Mouse (Mus musculus): Measurements from ENCODE around the gene Camkv.

GRCm38 (mm10) chr9:107967437-107967836 is 32.0 kb downstream of the Camkv start:
- no peak for TF ChIP-seq CTCF (IDR thresholded peaks at IDR 0.05; ENCODE audit: borderline replicate concordance, insufficient read depth, low read length)
- TF ChIP-seq POLR2A (IDR thresholded peaks at IDR 0.05; ENCODE audit: low read depth, low read length), result no peak

All from embryonic fibroblast, embryonic 13.5 days (primary cell).